Mouse (Mus musculus) neural tube, embryonic 13.5 days (tissue): Measurements from ENCODE around the gene Nfat5. TPM values are rescaled to one million over a fixed set of nuclear protein-coding genes. Genes with fewer than 3 reads are reported as not detected.

Experiments
- ATAC-seq: fragments of 200-750 bp; cut with Nextera tagmentation; 2 replicates; pipeline ENCODE4 v1.8.0; 2017; ENCODE audit warnings: low read depth, mild to moderate bottlenecking, moderate TSS enrichment, moderate library complexity
- H3K27ac ChIP-seq: fragments of 300-500 bp; sonication (generic); replicated peaks from 2 replicates; pipeline ENCODE4 v1.5.1; 2015; ENCODE audit warnings: moderate library complexity, mild to moderate bottlenecking, inconsistent platforms
- H3K27me3 ChIP-seq: fragments of 300-500 bp; sonication (generic); 2 replicates; pipeline ENCODE4 v1.6.1; 2015; ENCODE audit warnings: mild to moderate bottlenecking, inconsistent platforms
- H3K36me3 ChIP-seq: fragments of 300-500 bp; sonication (generic); 2 replicates; pipeline ENCODE4 v1.6.1; 2015; ENCODE audit warnings: mild to moderate bottlenecking, inconsistent platforms
- H3K4me1 ChIP-seq: fragments of 300-500 bp; sonication (generic); replicated peaks from 2 replicates; pipeline ENCODE4 v1.6.1; 2015; ENCODE audit warnings: inconsistent platforms
- H3K4me2 ChIP-seq: fragments of 300-500 bp; sonication (generic); 2 replicates; pipeline ENCODE4 v1.6.1; 2015; ENCODE audit warnings: inconsistent platforms, mild to moderate bottlenecking, moderate library complexity
- H3K4me3 ChIP-seq: fragments of 300-500 bp; sonication (generic); 2 replicates; pipeline ENCODE4 v1.5.1; 2015; ENCODE audit warnings: mild to moderate bottlenecking, inconsistent platforms
- H3K9ac ChIP-seq: fragments of 300-500 bp; sonication (generic); 2 replicates; pipeline ENCODE4 v1.6.1; 2015; ENCODE audit warnings: moderate library complexity, mild to moderate bottlenecking, inconsistent platforms
- H3K9me3 ChIP-seq: fragments of 300-500 bp; sonication (generic); 2 replicates; pipeline ENCODE4 v1.6.1; 2016; ENCODE audit warnings: inconsistent platforms
- WGBS: fragments of 180-500 bp; shearing (Covaris S2); methylation state at CpG from one replicate; pipeline ENCODE4 v1.1.7; 2015; 5-methylcytosine and 5-hydroxymethylcytosine counted together
- polyA plus RNA-seq: library from polyadenylated mRNA; unstranded; fragments of >200 nt; fragmentation: Nextera tagmentation; extraction: Ambion mirVana; gene quantifications from 2 replicates; pipeline ENCODE4 v1.2.1, GENCODE M21; 2015

The Nfat5 gene
- polyA plus RNA-seq, 1 experiment from 2014 or later = 14.3 TPM

DNA sequence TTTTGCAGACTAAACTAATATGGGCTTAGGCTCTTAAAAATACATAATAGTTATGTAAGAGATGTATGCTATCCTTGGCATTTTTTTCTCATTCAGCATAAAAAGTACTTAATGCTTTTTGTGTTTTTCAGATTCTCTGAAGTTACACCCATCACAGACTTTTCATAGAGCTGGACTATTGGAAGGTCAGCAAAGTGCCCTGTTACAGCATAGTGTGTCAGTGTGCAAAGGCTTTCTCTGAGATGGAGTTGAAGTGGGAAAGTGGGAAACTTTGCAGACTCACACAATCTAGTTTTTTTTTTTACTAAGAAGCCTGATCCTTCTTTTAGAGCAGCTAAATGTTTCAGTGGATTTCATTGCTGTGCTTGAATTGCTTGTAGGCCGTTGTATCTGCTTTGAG is 2.2 kb downstream of the Nfat5 start:
- H3K4me3 ChIP-seq = peak overlapping the region; percentile 95
- peak overlapping the region; percentile 67 for H3K4me2 ChIP-seq
- 59% methylated on average over 1 of the region's 1 CpGs for WGBS
- H3K27me3 ChIP-seq = no peaks in the 10 kb centered on the region
- H3K4me1 ChIP-seq = peaks cover 32% of the 10 kb centered on the region
- no peak overlapping the region for H3K9ac ChIP-seq
- no peaks in the 10 kb centered on the region for H3K9me3 ChIP-seq
- no peak for ATAC-seq
- no peak overlapping the region for H3K27ac ChIP-seq
- 0 out of 2 replicates have a peak, but pooled peaks cover 4% of the 10 kb centered on the region for H3K36me3 ChIP-seq

DNA sequence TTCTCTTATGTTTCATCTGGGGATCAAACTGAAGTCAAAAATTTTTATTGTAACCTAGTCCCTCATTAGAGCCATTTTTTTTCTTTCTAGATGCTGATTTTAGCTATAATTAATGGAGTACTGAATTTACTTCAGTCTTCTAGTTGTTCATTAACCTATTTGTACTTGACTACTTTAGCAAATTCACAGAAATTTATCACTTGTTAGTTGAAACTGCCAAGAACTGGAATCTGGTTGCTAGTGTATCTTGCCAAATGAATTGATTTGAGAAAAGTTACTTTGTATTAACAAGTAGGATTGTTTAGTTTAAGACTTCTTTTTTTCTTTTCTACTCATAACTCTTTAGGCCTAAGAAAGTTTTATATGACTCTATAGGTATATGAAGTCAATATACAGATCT is 18.6 kb downstream of the Nfat5 start:
- no peak overlapping the region for H3K4me3 ChIP-seq
- H3K4me2 ChIP-seq = no peak overlapping the region
- no peaks in the 10 kb centered on the region for H3K27me3 ChIP-seq
- ATAC-seq = no peak
- no peaks in the 10 kb centered on the region for H3K4me1 ChIP-seq
- H3K9ac ChIP-seq = no peak overlapping the region
- H3K27ac ChIP-seq = no peak overlapping the region
- H3K36me3 ChIP-seq = no peaks in the 10 kb centered on the region
- H3K9me3 ChIP-seq = no peaks in the 10 kb centered on the region

DNA sequence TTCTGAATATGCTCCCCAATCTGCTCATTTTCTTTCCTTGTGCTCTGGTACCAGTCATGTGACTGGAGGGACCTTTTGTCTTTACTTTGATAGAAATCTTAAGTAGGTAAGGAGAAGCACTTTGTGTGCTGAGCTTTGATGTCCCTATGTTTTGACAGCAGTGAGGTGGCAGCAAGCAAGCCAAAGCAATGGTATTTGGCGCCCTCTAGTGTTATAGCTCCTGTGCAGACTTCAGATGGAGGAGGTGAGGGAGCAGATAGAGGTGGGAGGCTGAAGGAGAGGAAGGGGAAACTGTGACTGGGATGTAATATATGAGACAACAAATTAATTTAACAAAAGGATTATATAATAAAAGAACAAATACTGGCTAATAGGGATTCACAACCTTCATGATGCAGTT is 30.9 kb downstream of the Nfat5 start:
- Histone ChIP-seq H3K4me2 (no peak overlapping the region), H3K27ac (no peak overlapping the region), H3K9me3 (no peaks in the 10 kb centered on the region), H3K9ac (no peak overlapping the region), H3K4me3 (no peak overlapping the region), H3K27me3 (no peaks in the 10 kb centered on the region), H3K36me3 (no peaks in the 10 kb centered on the region), H3K4me1 (no peaks in the 10 kb centered on the region)
- 0% methylated on average over 1 of the region's 1 CpGs for WGBS
- no peak for ATAC-seq

DNA sequence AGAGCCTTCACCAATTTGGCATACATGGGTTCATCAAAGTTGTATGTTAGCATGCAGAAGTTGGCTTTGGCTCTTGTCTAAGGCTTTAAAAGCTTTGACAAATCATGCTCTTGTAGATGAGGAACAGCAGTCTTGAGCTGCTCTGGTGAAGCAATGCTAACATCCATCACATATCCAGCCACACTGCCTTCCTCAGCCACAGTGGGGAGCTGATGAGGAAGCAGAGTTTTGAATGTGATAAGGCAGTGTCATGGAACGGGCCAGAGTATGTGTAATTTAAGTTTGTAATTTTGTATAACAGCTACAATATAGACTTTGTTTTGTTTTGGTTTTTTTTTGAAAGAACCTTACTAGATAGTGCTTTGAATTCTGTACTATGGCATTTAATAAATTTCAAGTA is 36.3 kb downstream of the Nfat5 start:
- WGBS = 74% methylated on average over 1 of the region's 1 CpGs
- no peak overlapping the region for H3K4me3 ChIP-seq
- ATAC-seq = no peak
- H3K27ac ChIP-seq = no peak overlapping the region
- H3K9ac ChIP-seq = no peak overlapping the region
- no peaks in the 10 kb centered on the region for H3K27me3 ChIP-seq
- H3K4me1 ChIP-seq = no peaks in the 10 kb centered on the region
- no peaks in the 10 kb centered on the region for H3K36me3 ChIP-seq
- no peak overlapping the region for H3K4me2 ChIP-seq
- no peaks in the 10 kb centered on the region for H3K9me3 ChIP-seq

DNA sequence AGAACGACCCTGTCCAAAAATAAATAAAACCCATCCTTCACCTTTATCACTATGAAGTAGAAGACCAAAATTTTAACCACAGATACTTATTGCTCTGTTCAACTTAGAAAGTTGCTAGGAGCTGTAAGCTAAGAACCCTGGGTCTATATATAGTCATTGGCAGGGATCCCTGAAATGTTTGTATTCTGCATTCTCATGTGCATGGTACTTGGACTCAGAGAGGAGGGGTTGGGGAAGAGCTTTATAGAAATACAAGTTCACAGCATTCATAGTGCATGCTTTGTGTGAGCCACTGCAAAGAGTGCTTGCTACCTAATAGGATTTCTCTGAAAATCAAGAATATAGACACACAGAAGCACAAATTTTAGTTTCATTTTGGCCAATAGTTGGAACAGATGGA is 43.2 kb downstream of the Nfat5 start:
- 91% methylated on average over 1 of the region's 1 CpGs for WGBS
- peaks cover 9% of the 10 kb centered on the region for H3K36me3 ChIP-seq
- no peak overlapping the region for H3K4me3 ChIP-seq
- no peaks in the 10 kb centered on the region for H3K9me3 ChIP-seq
- no peak overlapping the region for H3K4me2 ChIP-seq
- H3K27me3 ChIP-seq = no peaks in the 10 kb centered on the region
- H3K4me1 ChIP-seq = no peaks in the 10 kb centered on the region
- H3K27ac ChIP-seq = no peak overlapping the region
- H3K9ac ChIP-seq = no peak overlapping the region
- no peak for ATAC-seq

DNA sequence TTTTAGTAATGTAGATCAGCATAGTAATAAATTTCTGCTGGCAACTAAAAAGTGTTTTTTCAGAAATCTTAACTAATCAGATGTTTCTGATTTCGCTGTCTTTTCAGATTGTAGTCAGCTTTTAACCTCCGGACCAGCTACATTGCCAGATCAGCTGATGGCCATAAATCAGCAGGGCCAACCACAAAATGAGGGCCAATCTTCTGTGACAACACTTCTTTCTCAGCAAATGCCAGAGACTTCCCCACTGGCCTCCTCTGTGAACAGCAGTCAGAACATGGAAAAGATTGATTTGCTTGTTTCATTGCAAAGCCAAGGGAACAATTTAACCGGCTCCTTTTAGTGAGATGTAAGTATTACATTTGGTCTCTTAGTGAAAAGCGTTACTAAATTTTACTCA is 77.0 kb downstream of the Nfat5 start:
- H3K4me3 ChIP-seq = no peak overlapping the region
- no peak overlapping the region for H3K27ac ChIP-seq
- no peaks in the 10 kb centered on the region for H3K9me3 ChIP-seq
- H3K27me3 ChIP-seq = no peaks in the 10 kb centered on the region
- H3K4me2 ChIP-seq = no peak overlapping the region
- H3K4me1 ChIP-seq = no peaks in the 10 kb centered on the region
- WGBS = 81% methylated on average over 4 of the region's 4 CpGs
- ATAC-seq = no peak
- H3K9ac ChIP-seq = no peak overlapping the region
- peaks cover 68% of the 10 kb centered on the region for H3K36me3 ChIP-seq

DNA sequence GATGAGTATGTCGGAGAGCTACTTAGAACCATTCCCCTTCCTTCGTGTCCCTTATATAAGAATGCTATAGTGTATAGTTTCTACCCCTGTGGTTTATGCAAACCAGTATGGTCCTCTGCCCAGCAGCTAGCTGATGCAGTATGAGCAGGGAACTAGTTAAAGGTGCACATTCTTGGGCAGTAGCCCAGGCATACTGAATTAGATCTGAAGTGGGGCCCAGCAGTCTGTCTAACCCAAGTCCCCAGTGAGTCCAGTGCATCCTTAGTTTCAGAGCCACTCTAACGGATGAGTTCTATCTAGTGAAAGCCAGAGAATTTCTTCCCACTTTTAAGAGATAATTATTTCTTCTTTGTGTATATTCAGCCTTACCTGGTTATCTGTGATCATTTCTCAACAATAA is 84.1 kb downstream of the Nfat5 start:
- no peak overlapping the region for H3K27ac ChIP-seq
- 90% methylated on average over 3 of the region's 3 CpGs for WGBS
- H3K4me2 ChIP-seq = no peak overlapping the region
- no peak overlapping the region for H3K4me3 ChIP-seq
- no peak overlapping the region for H3K9ac ChIP-seq
- H3K4me1 ChIP-seq = no peaks in the 10 kb centered on the region
- peaks cover 31% of the 10 kb centered on the region for H3K36me3 ChIP-seq
- no peak for ATAC-seq
- H3K9me3 ChIP-seq = no peaks in the 10 kb centered on the region
- no peaks in the 10 kb centered on the region for H3K27me3 ChIP-seq

DNA sequence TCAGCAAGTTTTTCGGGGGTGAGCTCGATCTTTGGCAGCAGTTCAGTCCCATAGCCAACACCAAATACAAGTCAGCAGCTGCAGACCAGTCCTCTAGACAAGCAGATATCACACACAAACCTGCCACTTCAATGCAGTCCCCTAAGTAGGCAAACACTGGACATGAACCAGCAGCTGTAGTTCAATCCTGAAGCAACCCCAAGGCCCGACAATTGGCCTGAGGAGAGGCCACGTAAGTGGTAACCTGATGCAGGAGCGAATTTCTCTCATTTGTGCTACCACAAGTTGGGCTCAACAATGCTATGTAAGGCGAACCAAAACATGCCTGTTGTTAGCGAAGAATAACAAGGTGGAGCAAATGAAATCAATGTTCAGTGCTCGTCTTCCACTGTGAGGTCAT is 87.5 kb downstream of the Nfat5 start:
- Histone ChIP-seq H3K4me1 (no peaks in the 10 kb centered on the region), H3K9ac (no peak overlapping the region), H3K4me2 (no peak overlapping the region), H3K27ac (no peak overlapping the region), H3K36me3 (peaks cover 28% of the 10 kb centered on the region), H3K27me3 (no peaks in the 10 kb centered on the region), H3K9me3 (no peaks in the 10 kb centered on the region), H3K4me3 (no peak overlapping the region)
- 96% methylated on average over 8 of the region's 8 CpGs for WGBS
- ATAC-seq = no peak

DNA sequence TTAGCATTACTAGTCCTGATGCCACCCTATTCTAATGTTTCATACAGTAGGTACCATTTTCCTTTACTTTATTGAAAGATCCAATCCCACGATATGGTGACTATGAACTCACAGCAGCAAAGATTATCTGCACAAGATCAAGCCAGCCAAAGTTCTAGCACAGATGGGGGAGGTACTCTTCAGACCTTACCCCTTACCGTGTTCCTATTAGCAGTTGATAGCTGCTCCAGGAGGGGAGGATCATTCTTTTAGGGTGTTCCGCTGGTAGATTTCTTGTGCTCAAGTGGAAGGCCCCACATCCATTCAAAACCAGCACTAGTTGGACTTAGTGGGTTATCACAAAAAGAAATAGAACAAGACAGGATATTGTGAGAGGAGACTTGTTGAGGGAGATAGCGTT is 88.4 kb downstream of the Nfat5 start:
- H3K4me1 ChIP-seq = no peaks in the 10 kb centered on the region
- H3K4me3 ChIP-seq = no peak overlapping the region
- WGBS = 94% methylated on average over 4 of the region's 4 CpGs
- ATAC-seq = no peak
- no peak overlapping the region for H3K9ac ChIP-seq
- H3K27ac ChIP-seq = no peak overlapping the region
- peaks cover 28% of the 10 kb centered on the region for H3K36me3 ChIP-seq
- H3K4me2 ChIP-seq = no peak overlapping the region
- H3K27me3 ChIP-seq = no peaks in the 10 kb centered on the region
- H3K9me3 ChIP-seq = no peaks in the 10 kb centered on the region

DNA sequence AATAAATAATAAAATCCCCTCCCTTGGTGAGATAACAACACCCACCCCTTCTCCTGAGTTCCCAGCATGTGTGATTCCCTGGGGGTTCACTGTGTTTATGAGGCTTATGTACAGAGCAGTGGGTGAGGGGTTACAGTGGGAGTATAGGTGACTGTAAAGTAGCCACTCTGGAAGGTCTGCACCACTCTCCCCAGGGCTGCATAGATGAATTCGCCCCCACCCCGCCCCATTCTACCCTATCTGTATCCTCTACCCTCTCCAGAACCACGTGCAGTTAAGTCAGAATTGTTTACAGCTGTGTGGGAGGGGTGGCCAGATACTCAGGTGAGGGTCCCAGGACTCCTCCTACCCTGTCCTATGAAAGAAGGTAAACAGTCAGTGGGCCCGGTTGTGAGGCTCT is 89.6 kb downstream of the Nfat5 start:
- no peaks in the 10 kb centered on the region for H3K4me1 ChIP-seq

DNA sequence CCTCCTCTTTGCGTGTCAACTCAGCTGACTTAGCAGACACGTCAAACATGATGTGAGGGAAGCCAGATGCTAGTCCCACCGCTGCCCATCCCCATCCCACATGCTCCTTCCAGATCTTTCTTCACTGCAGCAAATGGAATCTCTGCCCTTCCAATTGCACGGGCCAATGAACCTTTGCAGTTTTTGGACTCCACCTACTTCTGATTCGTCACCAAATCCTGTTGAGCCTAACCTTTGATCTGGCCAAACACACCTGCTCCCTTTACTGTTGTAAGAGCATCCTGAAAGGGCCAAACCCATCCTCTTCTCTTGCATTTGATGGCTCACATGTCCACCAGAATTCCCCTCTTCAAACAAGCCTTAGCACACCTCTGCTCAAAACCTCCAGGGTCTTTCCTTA is 91.4 kb downstream of the Nfat5 start:
- H3K9me3 ChIP-seq = no peaks in the 10 kb centered on the region
- H3K36me3 ChIP-seq = peaks cover 13% of the 10 kb centered on the region
- 0 out of 2 replicates have a peak, but pooled peaks cover 9% of the 10 kb centered on the region for H3K4me1 ChIP-seq
- H3K4me2 ChIP-seq = no peak overlapping the region
- H3K9ac ChIP-seq = no peak overlapping the region
- ATAC-seq = no peak
- H3K27me3 ChIP-seq = no peaks in the 10 kb centered on the region
- no peak overlapping the region for H3K27ac ChIP-seq
- 72% methylated on average over 5 of the region's 5 CpGs for WGBS
- H3K4me3 ChIP-seq = no peak overlapping the region

More for the DNA sequence above, 89.6 kb downstream of the Nfat5 start:
- Histone ChIP-seq H3K9ac (no peak overlapping the region), H3K27me3 (no peaks in the 10 kb centered on the region), H3K4me3 (no peak overlapping the region), H3K4me2 (no peak overlapping the region), H3K36me3 (peaks cover 26% of the 10 kb centered on the region), H3K9me3 (no peaks in the 10 kb centered on the region), H3K27ac (no peak overlapping the region)
- 67% methylated on average over 4 of the region's 4 CpGs for WGBS
- ATAC-seq = no peak

DNA sequence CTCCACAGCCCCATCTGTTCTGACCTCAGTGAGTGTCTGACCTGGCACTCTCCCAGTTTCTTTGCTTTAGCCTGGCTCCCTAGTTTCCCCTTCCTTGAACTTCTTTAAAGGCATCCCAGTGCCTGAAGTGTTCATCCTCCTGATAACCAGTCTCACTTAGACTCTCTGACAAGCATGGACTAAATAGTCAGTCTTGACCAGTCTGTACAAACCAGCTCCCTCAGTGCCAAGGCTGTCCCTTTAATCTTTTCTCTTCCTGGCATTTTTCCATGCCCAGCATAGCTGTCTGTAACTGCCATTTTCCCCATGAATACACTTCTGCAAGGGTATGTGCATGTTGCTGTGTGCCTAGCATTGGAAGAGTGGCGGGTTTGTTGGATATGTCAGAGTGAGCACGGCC is 91.8 kb downstream of the Nfat5 start:
- 86% methylated on average over 2 of the region's 2 CpGs for WGBS
- no peaks in the 10 kb centered on the region for H3K27me3 ChIP-seq
- H3K9me3 ChIP-seq = no peaks in the 10 kb centered on the region
- H3K36me3 ChIP-seq = peaks cover 10% of the 10 kb centered on the region
- H3K4me3 ChIP-seq = no peak overlapping the region
- no peak overlapping the region for H3K27ac ChIP-seq
- H3K9ac ChIP-seq = no peak overlapping the region
- no peak overlapping the region for H3K4me2 ChIP-seq
- 0 out of 2 replicates have a peak, but pooled peaks cover 12% of the 10 kb centered on the region for H3K4me1 ChIP-seq
- no peak for ATAC-seq

DNA sequence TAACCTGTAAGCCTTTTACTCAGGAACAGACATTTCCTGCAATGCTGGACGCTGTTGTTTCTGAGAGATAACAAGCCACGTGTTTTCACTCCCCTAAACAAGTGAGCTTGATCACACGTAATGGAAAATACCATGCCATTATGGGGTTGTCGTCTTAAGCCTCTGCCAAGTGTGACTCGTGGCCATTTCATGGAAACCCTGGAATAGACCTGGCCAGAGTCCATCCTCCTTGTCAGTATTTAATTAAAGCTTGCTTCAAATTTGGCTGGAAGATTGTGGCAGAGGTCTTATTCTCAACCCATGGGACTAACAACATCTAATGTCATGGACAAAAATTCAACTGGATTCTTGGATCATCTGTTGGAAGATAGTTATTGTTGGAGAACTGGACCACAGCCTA is 92.9 kb downstream of the Nfat5 start:
- Histone ChIP-seq H3K27ac (no peak overlapping the region), H3K9me3 (no peaks in the 10 kb centered on the region), H3K4me3 (no peak overlapping the region), H3K27me3 (no peaks in the 10 kb centered on the region), H3K36me3 (no peaks in the 10 kb centered on the region), H3K4me2 (no peak overlapping the region), H3K9ac (no peak overlapping the region), H3K4me1 (0 out of 2 replicates have a peak, but pooled peaks cover 14% of the 10 kb centered on the region)
- ATAC-seq = no peak
- WGBS = 64% methylated on average over 5 of the region's 5 CpGs
